Mouse (Mus musculus): ENCODE measurements around the gene Ccdc137.

GRCm38 (mm10) chr11:120452246-120452645, 5.7 kb upstream of the Ccdc137 start:
- TF ChIP-seq CTCF (IDR thresholded peaks at IDR 0.05; ENCODE audit: borderline replicate concordance, insufficient read depth, low read length) (no peak), POLR2A (IDR thresholded peaks at IDR 0.05; ENCODE audit: low read depth, low read length) (no peak)

Measured in embryonic fibroblast, embryonic 13.5 days (primary cell).